Mouse (Mus musculus): ENCODE results near the gene Cmtm2a. TPM values are rescaled to one million over a fixed set of nuclear protein-coding genes. Genes with fewer than 3 reads are reported as not detected.
"Not testable (repeated sequence)": the region's sequence is repeated elsewhere in the genome, so short reads cannot be mapped to it uniquely, and the experiment has no call there.

The Cmtm2a gene
- total RNA-seq (2017): not detected in 2 replicates

- not testable (repeated sequence) for ATAC-seq (replicated peaks in 1 of 2; ENCODE audit: insufficient read depth in 1 of 2, low FRiP score in 2 of 2, low TSS enrichment in 1 of 2, low read depth in 1 of 2, poor library complexity in 2 of 2, severe bottlenecking in 2 of 2)
Observed at GRCm38 (mm10) chr8:104293081-104293480, at the start of gene Cmtm2a. Cmtm2a (minus strand) TSS chr8:104293181.

- no peak for ATAC-seq (replicated peaks in 1 of 2; ENCODE audit: insufficient read depth in 1 of 2, low FRiP score in 2 of 2, low TSS enrichment in 1 of 2, low read depth in 1 of 2, poor library complexity in 2 of 2, severe bottlenecking in 2 of 2)
Observed at GRCm38 (mm10) chr8:104342426-104342825, 49.4 kb upstream of the Cmtm2a start.

GRCm38 (mm10) chr8:104341678-104342077 is 48.7 kb upstream of the Cmtm2a start:
- ATAC-seq (replicated peaks in 1 of 2; ENCODE audit: insufficient read depth in 1 of 2, low FRiP score in 2 of 2, low TSS enrichment in 1 of 2, low read depth in 1 of 2, poor library complexity in 2 of 2, severe bottlenecking in 2 of 2): no peak

GRCm38 (mm10) chr8:104341106-104341561 is 48.2 kb upstream of the Cmtm2a start:
- peak; percentile 1 to 22; a peak in 2 of 4 replicates for ATAC-seq (replicated peaks in 1 of 2; ENCODE audit: insufficient read depth in 1 of 2, low FRiP score in 2 of 2, low TSS enrichment in 1 of 2, low read depth in 1 of 2, poor library complexity in 2 of 2, severe bottlenecking in 2 of 2)

- peak; percentile 59 to 65 for ATAC-seq (replicated peaks in 1 of 2; ENCODE audit: insufficient read depth in 1 of 2, low FRiP score in 2 of 2, low TSS enrichment in 1 of 2, low read depth in 1 of 2, poor library complexity in 2 of 2, severe bottlenecking in 2 of 2)
Observed at GRCm38 (mm10) chr8:104340233-104341105, 47.5 kb upstream of the Cmtm2a start.

- no peak for ATAC-seq (replicated peaks in 1 of 2; ENCODE audit: insufficient read depth in 1 of 2, low FRiP score in 2 of 2, low TSS enrichment in 1 of 2, low read depth in 1 of 2, poor library complexity in 2 of 2, severe bottlenecking in 2 of 2)
Observed at GRCm38 (mm10) chr8:104339983-104340232, 46.9 kb upstream of the Cmtm2a start.

- no peak for ATAC-seq (replicated peaks in 1 of 2; ENCODE audit: insufficient read depth in 1 of 2, low FRiP score in 2 of 2, low TSS enrichment in 1 of 2, low read depth in 1 of 2, poor library complexity in 2 of 2, severe bottlenecking in 2 of 2)
Observed at GRCm38 (mm10) chr8:104339229-104339982, 46.4 kb upstream of the Cmtm2a start, which contains the start of gene Cmtm3. Cmtm3 (plus strand) TSS chr8:104339410.

GRCm38 (mm10) chr8:104337890-104338289 is 44.9 kb upstream of the Cmtm2a start:
- ATAC-seq (replicated peaks in 1 of 2; ENCODE audit: insufficient read depth in 1 of 2, low FRiP score in 2 of 2, low TSS enrichment in 1 of 2, low read depth in 1 of 2, poor library complexity in 2 of 2, severe bottlenecking in 2 of 2): no peak

GRCm38 (mm10) chr8:104336806-104337205 is 43.8 kb upstream of the Cmtm2a start:
- ATAC-seq (replicated peaks in 1 of 2; ENCODE audit: insufficient read depth in 1 of 2, low FRiP score in 2 of 2, low TSS enrichment in 1 of 2, low read depth in 1 of 2, poor library complexity in 2 of 2, severe bottlenecking in 2 of 2): no peak

GRCm38 (mm10) chr8:104334196-104334595 is 41.2 kb upstream of the Cmtm2a start:
- ATAC-seq (replicated peaks in 1 of 2; ENCODE audit: insufficient read depth in 1 of 2, low FRiP score in 2 of 2, low TSS enrichment in 1 of 2, low read depth in 1 of 2, poor library complexity in 2 of 2, severe bottlenecking in 2 of 2): no peak

GRCm38 (mm10) chr8:104333786-104334185 is 40.8 kb upstream of the Cmtm2a start:
- peak; percentile 39; a peak in 2 of 4 replicates for ATAC-seq (replicated peaks in 1 of 2; ENCODE audit: insufficient read depth in 1 of 2, low FRiP score in 2 of 2, low TSS enrichment in 1 of 2, low read depth in 1 of 2, poor library complexity in 2 of 2, severe bottlenecking in 2 of 2)

- ATAC-seq (replicated peaks in 1 of 2; ENCODE audit: insufficient read depth in 1 of 2, low FRiP score in 2 of 2, low TSS enrichment in 1 of 2, low read depth in 1 of 2, poor library complexity in 2 of 2, severe bottlenecking in 2 of 2): no peak
Observed at GRCm38 (mm10) chr8:104332665-104333631, 40.0 kb upstream of the Cmtm2a start.

- not testable (repeated sequence) for ATAC-seq (replicated peaks in 1 of 2; ENCODE audit: insufficient read depth in 1 of 2, low FRiP score in 2 of 2, low TSS enrichment in 1 of 2, low read depth in 1 of 2, poor library complexity in 2 of 2, severe bottlenecking in 2 of 2)
Observed at GRCm38 (mm10) chr8:104321930-104322329, 28.9 kb upstream of the Cmtm2a start, which contains the start of gene Cmtm2b. Cmtm2b (plus strand) TSS chr8:104322230.

GRCm38 (mm10) chr8:104321267-104321666 is 28.3 kb upstream of the Cmtm2a start, which contains the start of gene Gm11020:
Gm11020 (plus strand) TSS chr8:104321567.
- not testable (repeated sequence) for ATAC-seq (replicated peaks in 1 of 2; ENCODE audit: insufficient read depth in 1 of 2, low FRiP score in 2 of 2, low TSS enrichment in 1 of 2, low read depth in 1 of 2, poor library complexity in 2 of 2, severe bottlenecking in 2 of 2)

GRCm38 (mm10) chr8:104313311-104313710 is 20.3 kb upstream of the Cmtm2a start:
- no peak for ATAC-seq (replicated peaks in 1 of 2; ENCODE audit: insufficient read depth in 1 of 2, low FRiP score in 2 of 2, low TSS enrichment in 1 of 2, low read depth in 1 of 2, poor library complexity in 2 of 2, severe bottlenecking in 2 of 2)

- not testable (repeated sequence) for ATAC-seq (replicated peaks in 1 of 2; ENCODE audit: insufficient read depth in 1 of 2, low FRiP score in 2 of 2, low TSS enrichment in 1 of 2, low read depth in 1 of 2, poor library complexity in 2 of 2, severe bottlenecking in 2 of 2)
Observed at GRCm38 (mm10) chr8:104312023-104312422, 19.0 kb upstream of the Cmtm2a start.
